Mouse (Mus musculus): ENCODE measurements at regions not wholly inside any gene's neighbourhood (a gene's known extent, or its start where the extent isn't known, plus 50 kb on each side); places are given as distances from the start of the nearest gene placed in this dataset.

- 86% methylated on average over 2 of the region's 2 CpGs for WGBS
- Histone ChIP-seq H3K9ac (no peak overlapping the region), H3K36me3 (no peaks in the 10 kb centered on the region), H3K4me3 (no peak overlapping the region), H3K9me3 (no peaks in the 10 kb centered on the region), H3K27me3 (no peaks in the 10 kb centered on the region), H3K4me2 (replicated peaks) (no peak overlapping the region), H3K27ac (no peak overlapping the region), H3K4me1 (no peaks in the 10 kb centered on the region)
- ATAC-seq (ENCODE audit: insufficient number of reproducible peaks, insufficient read depth, low FRiP score, low TSS enrichment): no peak
Observed at GRCm38 (mm10) chr10:96841956-96842355, 225.2 kb downstream of the Btg1 start.

GRCm38 (mm10) chr10:96845906-96846305 is 229.1 kb downstream of the Btg1 start:
- WGBS: 64% methylated on average over 4 of the region's 4 CpGs
- no peak for ATAC-seq (ENCODE audit: insufficient number of reproducible peaks, insufficient read depth, low FRiP score, low TSS enrichment)
- H3K9me3 ChIP-seq: no peaks in the 10 kb centered on the region

GRCm38 (mm10) chr10:96847028-96847427 is 230.2 kb downstream of the Btg1 start:
- Histone ChIP-seq H3K9ac (no peak overlapping the region), H3K27ac (no peak overlapping the region), H3K4me1 (no peaks in the 10 kb centered on the region), H3K4me3 (no peak overlapping the region), H3K27me3 (no peaks in the 10 kb centered on the region), H3K4me2 (replicated peaks) (no peak overlapping the region), H3K36me3 (no peaks in the 10 kb centered on the region), H3K9me3 (0 out of 2 replicates have a peak, but pooled peaks cover 4% of the 10 kb centered on the region)
- 70% methylated on average over 6 of the region's 6 CpGs for WGBS
- no peak for ATAC-seq (ENCODE audit: insufficient number of reproducible peaks, insufficient read depth, low FRiP score, low TSS enrichment)

More at GRCm38 (mm10) chr10:96845906-96846305, 229.1 kb downstream of the Btg1 start:
- H3K36me3 ChIP-seq: no peaks in the 10 kb centered on the region
- no peak overlapping the region for H3K27ac ChIP-seq
- no peaks in the 10 kb centered on the region for H3K4me1 ChIP-seq
- no peak overlapping the region for H3K9ac ChIP-seq
- H3K27me3 ChIP-seq: no peaks in the 10 kb centered on the region
- no peak overlapping the region for H3K4me3 ChIP-seq
- H3K4me2 ChIP-seq (replicated peaks): no peak overlapping the region

GRCm38 (mm10) chr10:96847433-96848165 is 230.8 kb downstream of the Btg1 start:
- H3K9ac ChIP-seq: no peak overlapping the region
- H3K9me3 ChIP-seq: 0 out of 2 replicates have a peak, but pooled peaks cover 4% of the 10 kb centered on the region
- H3K4me3 ChIP-seq: no peak overlapping the region
- H3K27ac ChIP-seq: no peak overlapping the region
- WGBS: 78% methylated on average over 5 of the region's 5 CpGs
- no peaks in the 10 kb centered on the region for H3K27me3 ChIP-seq
- no peaks in the 10 kb centered on the region for H3K36me3 ChIP-seq
- H3K4me1 ChIP-seq: no peaks in the 10 kb centered on the region
- H3K4me2 ChIP-seq (replicated peaks): no peak overlapping the region
- ATAC-seq (ENCODE audit: insufficient number of reproducible peaks, insufficient read depth, low FRiP score, low TSS enrichment): no peak

- no peak overlapping the region for H3K4me3 ChIP-seq
- H3K36me3 ChIP-seq: no peaks in the 10 kb centered on the region
- H3K9ac ChIP-seq: no peak overlapping the region
- WGBS: 89% methylated on average over 2 of the region's 2 CpGs
- no peak for ATAC-seq (ENCODE audit: insufficient number of reproducible peaks, insufficient read depth, low FRiP score, low TSS enrichment)
- H3K4me2 ChIP-seq (replicated peaks): no peak overlapping the region
- no peaks in the 10 kb centered on the region for H3K4me1 ChIP-seq
- H3K9me3 ChIP-seq: 0 out of 2 replicates have a peak, but pooled peaks cover 4% of the 10 kb centered on the region
- no peaks in the 10 kb centered on the region for H3K27me3 ChIP-seq
- no peak overlapping the region for H3K27ac ChIP-seq
Observed at GRCm38 (mm10) chr10:96848496-96848895, 231.7 kb downstream of the Btg1 start.

GRCm38 (mm10) chr10:96860366-96860765 is 243.6 kb downstream of the Btg1 start:
- Histone ChIP-seq H3K4me1 (no peaks in the 10 kb centered on the region), H3K4me3 (no peak overlapping the region), H3K27me3 (no peaks in the 10 kb centered on the region), H3K4me2 (replicated peaks) (no peak overlapping the region), H3K9ac (no peak overlapping the region), H3K27ac (no peak overlapping the region), H3K36me3 (no peaks in the 10 kb centered on the region), H3K9me3 (no peaks in the 10 kb centered on the region)
- ATAC-seq (ENCODE audit: insufficient number of reproducible peaks, insufficient read depth, low FRiP score, low TSS enrichment): no peak
- 58% methylated on average over 2 of the region's 2 CpGs for WGBS

- Histone ChIP-seq H3K9me3 (no peaks in the 10 kb centered on the region), H3K4me3 (no peak overlapping the region), H3K4me1 (no peaks in the 10 kb centered on the region), H3K4me2 (replicated peaks) (no peak overlapping the region), H3K9ac (no peak overlapping the region), H3K36me3 (no peaks in the 10 kb centered on the region), H3K27me3 (no peaks in the 10 kb centered on the region), H3K27ac (no peak overlapping the region)
- no peak for ATAC-seq (ENCODE audit: insufficient number of reproducible peaks, insufficient read depth, low FRiP score, low TSS enrichment)
- WGBS: 73% methylated on average over 8 of the region's 8 CpGs
Observed at GRCm38 (mm10) chr10:96863230-96863629, 246.4 kb downstream of the Btg1 start.

GRCm38 (mm10) chr10:96866468-96866867 is 249.7 kb downstream of the Btg1 start:
- no peaks in the 10 kb centered on the region for H3K27me3 ChIP-seq
- no peak overlapping the region for H3K4me2 ChIP-seq (replicated peaks)
- H3K9me3 ChIP-seq: no peaks in the 10 kb centered on the region
- no peak overlapping the region for H3K4me3 ChIP-seq
- H3K9ac ChIP-seq: no peak overlapping the region
- H3K36me3 ChIP-seq: no peaks in the 10 kb centered on the region
- no peak overlapping the region for H3K27ac ChIP-seq
- H3K4me1 ChIP-seq: no peaks in the 10 kb centered on the region
- ATAC-seq (ENCODE audit: insufficient number of reproducible peaks, insufficient read depth, low FRiP score, low TSS enrichment): no peak
- 63% methylated on average over 3 of the region's 3 CpGs for WGBS

GRCm38 (mm10) chr10:96871559-96872160 is 254.9 kb downstream of the Btg1 start:
- no peak for ATAC-seq (ENCODE audit: insufficient number of reproducible peaks, insufficient read depth, low FRiP score, low TSS enrichment)
- WGBS: 82% methylated on average over 7 of the region's 7 CpGs
- Histone ChIP-seq H3K36me3 (no peaks in the 10 kb centered on the region), H3K27me3 (no peaks in the 10 kb centered on the region), H3K9ac (no peak overlapping the region), H3K4me2 (replicated peaks) (no peak overlapping the region), H3K9me3 (no peaks in the 10 kb centered on the region), H3K27ac (no peak overlapping the region), H3K4me1 (no peaks in the 10 kb centered on the region), H3K4me3 (no peak overlapping the region)

GRCm38 (mm10) chr10:96874646-96875045 is 257.8 kb downstream of the Btg1 start:
- no peak overlapping the region for H3K27ac ChIP-seq
- no peak for ATAC-seq (ENCODE audit: insufficient number of reproducible peaks, insufficient read depth, low FRiP score, low TSS enrichment)
- no peaks in the 10 kb centered on the region for H3K27me3 ChIP-seq
- H3K9ac ChIP-seq: no peak overlapping the region
- no peak overlapping the region for H3K4me2 ChIP-seq (replicated peaks)
- no peaks in the 10 kb centered on the region for H3K9me3 ChIP-seq
- no peaks in the 10 kb centered on the region for H3K4me1 ChIP-seq
- WGBS: 90% methylated on average over 1 of the region's 1 CpGs
- H3K4me3 ChIP-seq: no peak overlapping the region
- H3K36me3 ChIP-seq: no peaks in the 10 kb centered on the region

GRCm38 (mm10) chr10:96875676-96876075 is 258.9 kb downstream of the Btg1 start:
- H3K4me1 ChIP-seq: no peaks in the 10 kb centered on the region
- no peak overlapping the region for H3K4me2 ChIP-seq (replicated peaks)
- 72% methylated on average over 3 of the region's 3 CpGs for WGBS
- H3K27ac ChIP-seq: no peak overlapping the region
- H3K9me3 ChIP-seq: no peaks in the 10 kb centered on the region
- ATAC-seq (ENCODE audit: insufficient number of reproducible peaks, insufficient read depth, low FRiP score, low TSS enrichment): no peak
- no peaks in the 10 kb centered on the region for H3K36me3 ChIP-seq
- H3K9ac ChIP-seq: no peak overlapping the region
- H3K4me3 ChIP-seq: no peak overlapping the region
- H3K27me3 ChIP-seq: no peaks in the 10 kb centered on the region

GRCm38 (mm10) chr10:96879425-96879824 is 262.6 kb downstream of the Btg1 start:
- ATAC-seq (ENCODE audit: insufficient number of reproducible peaks, insufficient read depth, low FRiP score, low TSS enrichment): no peak

More at GRCm38 (mm10) chr10:96879425-96879824, 262.6 kb downstream of the Btg1 start:
- no peak overlapping the region for H3K9ac ChIP-seq
- H3K4me1 ChIP-seq: no peaks in the 10 kb centered on the region
- H3K27ac ChIP-seq: no peak overlapping the region
- no peaks in the 10 kb centered on the region for H3K36me3 ChIP-seq
- no peak overlapping the region for H3K4me3 ChIP-seq
- no peaks in the 10 kb centered on the region for H3K9me3 ChIP-seq
- H3K27me3 ChIP-seq: no peaks in the 10 kb centered on the region
- H3K4me2 ChIP-seq (replicated peaks): no peak overlapping the region
- WGBS: 94% methylated on average over 2 of the region's 2 CpGs

All from embryonic facial prominence, embryonic 12.5 days (tissue).